22 mouse cellular contexts compared by ENCODE assay signal in the genomic region with DNA sequence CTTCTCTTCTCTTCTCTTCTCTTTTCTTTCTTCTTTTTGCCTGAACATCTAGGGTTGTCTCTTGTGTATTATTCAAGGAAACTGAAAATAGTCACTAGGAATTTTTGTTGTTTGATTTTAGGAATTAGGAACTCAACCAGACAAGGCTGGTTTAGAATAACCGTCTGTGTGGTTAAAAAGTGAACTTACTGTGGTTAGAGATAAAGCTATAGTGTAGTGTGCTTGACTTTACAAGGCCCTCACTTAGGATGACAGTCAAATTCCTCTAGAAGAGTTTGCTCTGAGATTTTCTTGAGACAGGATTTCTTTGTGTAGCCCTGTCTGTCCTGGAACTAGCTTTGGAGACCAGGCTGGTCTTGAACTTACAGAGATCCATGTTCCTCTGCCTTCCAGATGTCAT. TPM values are rescaled to one million over a fixed set of nuclear protein-coding genes. Genes with fewer than 3 reads are reported as not detected.
DNase-seq lines count a peak whose midpoint lies in the region; ATAC-seq and TF ChIP-seq lines count a peak whose summit lies in the region.
"Had no signal": no experiment of that assay in that cellular context is flagged by ENCODE, and none has a peak within 500 bp of the region (broad histone marks: within the 10 kb centered on the region; RNA-seq: fewer than 3 reads in every experiment).

No protein-coding gene starts in this region.

- no peaks in the 10 kb centered on the region; the same call in 1 of the 2 replicates for H3K79me2 ChIP-seq in MEL (ENCODE audit: control insufficient read depth, insufficient read depth, low read length, poor library complexity)

- no peaks in the 10 kb centered on the region for H3K27me3 ChIP-seq in MEL (ENCODE audit: control insufficient read depth in 1 of 2, insufficient read depth in 2 of 2, low read length in 2 of 2)
- H3K27me3 ChIP-seq: embryonic facial prominence, embryonic 12.5 days; forebrain, embryonic 12.5 days; Patski had no signal

- TF ChIP-seq POLR2A in MEL (IDR thresholded peaks at IDR 0.05; ENCODE audit: control insufficient read depth in 1 of 2, insufficient read depth in 1 of 2, low read depth in 1 of 2, low read length in 2 of 2, poor library complexity in 1 of 2), result no peak

- no peak overlapping the region for H3K9ac ChIP-seq in MEL (ENCODE audit: control insufficient read depth, low read depth, low read length, poor library complexity, severe bottlenecking)
- H3K9ac ChIP-seq: embryonic facial prominence, embryonic 12.5 days; forebrain, embryonic 12.5 days had no signal

- peaks cover 0 to 2% of the 10 kb centered on the region in 2 experiments; a peak in 2 of 4 replicates for H3K4me1 ChIP-seq in MEL (ENCODE audit: control insufficient read depth in 1 of 2, insufficient read depth in 2 of 2, low read length in 2 of 2)
- H3K4me1 ChIP-seq: embryonic facial prominence, embryonic 10.5 days; embryonic facial prominence, embryonic 12.5 days; forebrain, embryonic 10.5 days; forebrain, embryonic 12.5 days had no signal

- ATAC-seq in common myeloid progenitor, adult 5-6 weeks (replicated peaks; ENCODE audit: low read depth, poor library complexity, severe bottlenecking), result peak; percentile 78
- ATAC-seq in erythroid progenitor cell, adult 5-6 weeks (replicated peaks; ENCODE audit: low FRiP score, poor library complexity, severe bottlenecking), result no peak
- ATAC-seq: activated CD4-positive, CD25-positive, alpha-beta regulatory T cell, adult 4 months; forebrain, embryonic 14.5 days; forebrain, embryonic 16.5 days; Patski had no signal

- H3K27ac ChIP-seq in MEL (ENCODE audit: control insufficient read depth, low read depth, low read length), result no peak overlapping the region
- H3K27ac ChIP-seq: embryonic facial prominence, embryonic 10.5 days; embryonic facial prominence, embryonic 12.5 days; forebrain, embryonic 10.5 days; forebrain, embryonic 12.5 days had no signal

- TF ChIP-seq EP300 in MEL (IDR thresholded peaks at IDR 0.05; ENCODE audit: low read depth in 1 of 2, low read length in 2 of 2), result peak; percentile 45 to 59; a peak in 3 of 4 replicates

- DNase-seq in 416B (ENCODE audit: low read depth), result peak; percentile 53
- DNase-seq in MEL (ENCODE audit: low read depth, low spot score), result peak; percentile 46
- DNase-seq in left cerebral cortex, adult 18-20 months (ENCODE audit: low spot score in 2 of 2), result no peak
- DNase-seq: adrenal gland, adult 2 months; adrenal gland, postnatal 10 days; adrenal gland, postnatal 25 days; cerebellum, adult 11 months; cerebellum, adult 18-20 months; cerebellum, adult 8-10 months; cerebellum, adult 9-11 months; cerebellum, postnatal 14 days; cerebellum, postnatal 36 days had no signal

- no peak overlapping the region for H3K4me3 ChIP-seq in MEL (ENCODE audit: control insufficient read depth in 1 of 2, insufficient read depth in 1 of 2, low read depth in 2 of 2, low read length in 2 of 2)
- H3K4me3 ChIP-seq: embryonic facial prominence, embryonic 10.5 days; embryonic facial prominence, embryonic 12.5 days; forebrain, embryonic 10.5 days; forebrain, embryonic 12.5 days had no signal

- H3K36me3 ChIP-seq in MEL (ENCODE audit: control insufficient read depth in 1 of 2, insufficient read depth in 2 of 2, low read length in 2 of 2), result peaks cover 18 to 48% of the 10 kb centered on the region in 2 experiments

- TF ChIP-seq CTCF in MEL (IDR thresholded peaks at IDR 0.05 in 2 of 3, conservative IDR thresholded peaks at IDR 0.05 in 1 of 3; ENCODE audit: control insufficient read depth in 1 of 3, insufficient read depth in 1 of 3, low read depth in 2 of 3, low read length in 3 of 3, poor library complexity in 1 of 3, severe bottlenecking in 1 of 3), result no peak

- no peak for TF ChIP-seq RAD21 in MEL (IDR thresholded peaks at IDR 0.05; ENCODE audit: low read depth, low read length)

- H3K9me3 ChIP-seq in MEL (replicated peaks; ENCODE audit: insufficient read depth, low read length), result no peaks in the 10 kb centered on the region
- H3K9me3 ChIP-seq: embryonic facial prominence, embryonic 10.5 days; embryonic facial prominence, embryonic 12.5 days; forebrain, embryonic 10.5 days; forebrain, embryonic 12.5 days had no signal

TF ChIP-seq in MEL, 35 proteins besides CTCF, POLR2A, EP300 and RAD21:
- TF ChIP-seq MAZ (IDR thresholded peaks at IDR 0.05; ENCODE audit: low read depth, low read length) (no peak), MEF2A (IDR thresholded peaks at IDR 0.05; ENCODE audit: extremely low read depth, insufficient replicate concordance, low read depth, low read length, poor library complexity, severe bottlenecking) (no peak), RCOR1 (IDR thresholded peaks at IDR 0.05; ENCODE audit: low read depth, low read length) (peak; percentile 85), CHD1 (IDR thresholded peaks at IDR 0.05; ENCODE audit: low read depth, low read length) (no peak)

RNA-seq across cellular contexts. Expression of gene Ube2k, which starts 53.2 kb away (rescaled TPM):
- total RNA-seq in MEL (2012; rRNA removed), result 52.9 and 65.5 TPM in 2 replicates
- polyA plus RNA-seq in MEL (2012; ENCODE audit: insufficient read depth in 1 of 2, insufficient read length in 2 of 2, low read depth in 1 of 2, low replicate concordance in 2 of 2, missing spikeins in 1 of 2), result 100 to 1,000 TPM in 1 of 2 experiments, not detected in 1; 231 TPM
- total RNA-seq in common myeloid progenitor, adult 5-6 weeks (2017), result 48.2 and 49.6 TPM in 2 replicates
- 79.6 and 94.1 TPM in 2 replicates for total RNA-seq in erythroid progenitor cell, adult 5-6 weeks (2015; ENCODE audit: low replicate concordance)
- total RNA-seq in erythroid progenitor cell, adult 5-6 weeks (2017; ENCODE audit: low replicate concordance), result 34.3 and 37.0 TPM in 2 replicates
- 100 to 1,000 TPM; 117 to 123 TPM for total RNA-seq in left cerebral cortex, adult 18-20 months (2021)

RNA-seq across cellular contexts. Expression of gene Smim14, which starts 53.2 kb away (rescaled TPM):
- total RNA-seq in MEL (2012; rRNA removed), result 17.9 and 18.8 TPM in 2 replicates
- 10 to 100 TPM in 1 of 2 experiments, not detected in 1; 29.8 TPM for polyA plus RNA-seq in MEL (2012; ENCODE audit: insufficient read depth in 1 of 2, insufficient read length in 2 of 2, low read depth in 1 of 2, low replicate concordance in 2 of 2, missing spikeins in 1 of 2)
- total RNA-seq in common myeloid progenitor, adult 5-6 weeks (2017), result 76.0 and 83.0 TPM in 2 replicates
- 36.5 and 44.3 TPM in 2 replicates for total RNA-seq in erythroid progenitor cell, adult 5-6 weeks (2015; ENCODE audit: low replicate concordance)
- 13.5 and 18.9 TPM in 2 replicates for total RNA-seq in erythroid progenitor cell, adult 5-6 weeks (2017; ENCODE audit: low replicate concordance)
- total RNA-seq in left cerebral cortex, adult 18-20 months (2021), result 100 to 1,000 TPM; 158 to 178 TPM

Comparison
In these comparisons a context has a peak if more than half of its experiments do, and no peak if none do; other contexts are left out.
1. DNase-seq: peak in 416B (single experiment) and MEL (single experiment); none in left cerebral cortex, adult 18-20 months (0 of 2).